Mouse (Mus musculus): ENCODE results near the gene Npas2. TPM values are rescaled to one million over a fixed set of nuclear protein-coding genes. Genes with fewer than 3 reads are reported as not detected.

The Npas2 gene
- total and polyA plus RNA-seq, 3 experiments: not detected

- no peak overlapping the region for H3K9ac ChIP-seq (ENCODE audit: control insufficient read depth, low read depth, low read length, poor library complexity, severe bottlenecking)
- H3K27me3 ChIP-seq (ENCODE audit: control insufficient read depth in 1 of 2, insufficient read depth in 2 of 2, low read length in 2 of 2): no peaks in the 10 kb centered on the region
- TF ChIP-seq HCFC1 (IDR thresholded peaks at IDR 0.05; ENCODE audit: low read depth, low read length): no peak
- TF ChIP-seq POLR2AphosphoS2 (IDR thresholded peaks at IDR 0.05; ENCODE audit: low read length): no peak
- no peak for TF ChIP-seq ZKSCAN1 (IDR thresholded peaks at IDR 0.05; ENCODE audit: low read depth, low read length)
- TF ChIP-seq GABPA (IDR thresholded peaks at IDR 0.05; ENCODE audit: low read depth, low read length): no peak
- no peak for TF ChIP-seq JUND (IDR thresholded peaks at IDR 0.05; ENCODE audit: low read depth, low read length)
- TF ChIP-seq ETS1 (IDR thresholded peaks at IDR 0.05; ENCODE audit: low read depth, low read length): no peak
- no peak for TF ChIP-seq MYB (IDR thresholded peaks at IDR 0.05; ENCODE audit: low read depth, low read length)
- no peak for TF ChIP-seq GATA1 (IDR thresholded peaks at IDR 0.05; ENCODE audit: low read depth, low read length)
- TF ChIP-seq RAD21 (IDR thresholded peaks at IDR 0.05; ENCODE audit: low read depth, low read length): no peak
- TF ChIP-seq POLR2AphosphoS5 (IDR thresholded peaks at IDR 0.05; ENCODE audit: borderline replicate concordance, low read depth, low read length): no peak
- no peaks in the 10 kb centered on the region for H3K4me1 ChIP-seq (ENCODE audit: control insufficient read depth in 1 of 2, insufficient read depth in 2 of 2, low read length in 2 of 2)
- no peak for DNase-seq (ENCODE audit: low read depth, low spot score)
- H3K4me3 ChIP-seq (ENCODE audit: control insufficient read depth in 1 of 2, insufficient read depth in 1 of 2, low read depth in 2 of 2, low read length in 2 of 2): no peak overlapping the region
- no peaks in the 10 kb centered on the region for H3K9me3 ChIP-seq (replicated peaks; ENCODE audit: insufficient read depth, low read length)
- H3K79me2 ChIP-seq (ENCODE audit: control insufficient read depth, insufficient read depth, low read length, poor library complexity): no peaks in the 10 kb centered on the region
- H3K27ac ChIP-seq (ENCODE audit: control insufficient read depth, low read depth, low read length): no peak overlapping the region
- no peaks in the 10 kb centered on the region for H3K36me3 ChIP-seq (ENCODE audit: control insufficient read depth in 1 of 2, insufficient read depth in 2 of 2, low read length in 2 of 2)
Measured at GRCm38 (mm10) chr1:39163077-39163476, 30.5 kb upstream of the Npas2 start.

- TF ChIP-seq POLR2AphosphoS2 (IDR thresholded peaks at IDR 0.05; ENCODE audit: low read length) (no peak), KAT2A (conservative IDR thresholded peaks at IDR 0.05; ENCODE audit: low read depth, low read length) (no peak), NRF1 (IDR thresholded peaks at IDR 0.05; ENCODE audit: insufficient read depth, low read depth, low read length, poor library complexity, severe bottlenecking) (no peak), GABPA (IDR thresholded peaks at IDR 0.05; ENCODE audit: low read depth, low read length) (no peak), POLR2A (IDR thresholded peaks at IDR 0.05; ENCODE audit: control insufficient read depth in 1 of 2, insufficient read depth in 1 of 2, low read depth in 1 of 2, low read length in 2 of 2, poor library complexity in 1 of 2) (no peak)
Measured at GRCm38 (mm10) chr1:39176690-39177089, 16.8 kb upstream of the Npas2 start.

GRCm38 (mm10) chr1:39177211-39177610 is 16.3 kb upstream of the Npas2 start:
- no peak for TF ChIP-seq NELFE (IDR thresholded peaks at IDR 0.05; ENCODE audit: low read depth, low read length)
- TF ChIP-seq USF2 (IDR thresholded peaks at IDR 0.05; ENCODE audit: borderline replicate concordance in 1 of 2, insufficient read depth in 1 of 2, low read depth in 1 of 2, low read length in 2 of 2): no peak
- no peak for DNase-seq (ENCODE audit: low read depth, low spot score)
- Histone ChIP-seq H3K27ac (ENCODE audit: control insufficient read depth, low read depth, low read length) (no peak overlapping the region), H3K79me2 (ENCODE audit: control insufficient read depth, insufficient read depth, low read length, poor library complexity) (no peaks in the 10 kb centered on the region), H3K4me3 (ENCODE audit: control insufficient read depth in 1 of 2, insufficient read depth in 1 of 2, low read depth in 2 of 2, low read length in 2 of 2) (no peak overlapping the region), H3K4me1 (ENCODE audit: control insufficient read depth in 1 of 2, insufficient read depth in 2 of 2, low read length in 2 of 2) (no peaks in the 10 kb centered on the region), H3K9ac (ENCODE audit: control insufficient read depth, low read depth, low read length, poor library complexity, severe bottlenecking) (no peak overlapping the region), H3K27me3 (ENCODE audit: control insufficient read depth in 1 of 2, insufficient read depth in 2 of 2, low read length in 2 of 2) (no peaks in the 10 kb centered on the region), H3K36me3 (ENCODE audit: control insufficient read depth in 1 of 2, insufficient read depth in 2 of 2, low read length in 2 of 2) (no peaks in the 10 kb centered on the region), H3K9me3 (replicated peaks; ENCODE audit: insufficient read depth, low read length) (no peaks in the 10 kb centered on the region)

More at GRCm38 (mm10) chr1:39176690-39177089, 16.8 kb upstream of the Npas2 start:
- DNase-seq (ENCODE audit: low read depth, low spot score): no peak
- Histone ChIP-seq H3K36me3 (ENCODE audit: control insufficient read depth in 1 of 2, insufficient read depth in 2 of 2, low read length in 2 of 2) (no peaks in the 10 kb centered on the region), H3K9ac (ENCODE audit: control insufficient read depth, low read depth, low read length, poor library complexity, severe bottlenecking) (no peak overlapping the region), H3K27me3 (ENCODE audit: control insufficient read depth in 1 of 2, insufficient read depth in 2 of 2, low read length in 2 of 2) (no peaks in the 10 kb centered on the region), H3K27ac (ENCODE audit: control insufficient read depth, low read depth, low read length) (no peak overlapping the region), H3K4me1 (ENCODE audit: control insufficient read depth in 1 of 2, insufficient read depth in 2 of 2, low read length in 2 of 2) (no peaks in the 10 kb centered on the region), H3K79me2 (ENCODE audit: control insufficient read depth, insufficient read depth, low read length, poor library complexity) (no peaks in the 10 kb centered on the region), H3K9me3 (replicated peaks; ENCODE audit: insufficient read depth, low read length) (no peaks in the 10 kb centered on the region), H3K4me3 (ENCODE audit: control insufficient read depth in 1 of 2, insufficient read depth in 1 of 2, low read depth in 2 of 2, low read length in 2 of 2) (no peak overlapping the region)

Measured in MEL (cell line).